Mouse (Mus musculus) adrenal gland, adult 2 months (tissue): ENCODE measurements at regions not wholly inside any gene's neighbourhood (a gene's known extent, or its start where the extent isn't known, plus 50 kb on each side); places are given as distances from the start of the nearest gene placed in this dataset.

ENCODE experiments used
- DNase-seq: peaks from one replicate; pipeline ENCODE4 v3.0.0; 2021

- DNase-seq, result no peak
Observed at GRCm38 (mm10) chr6:31165011-31165410, 206.1 kb upstream of the Klf14 start.

GRCm38 (mm10) chr6:31166347-31166746, 207.5 kb upstream of the Klf14 start:
- no peak for DNase-seq

- DNase-seq, result no peak
Observed at GRCm38 (mm10) chr6:31167732-31168131, 208.9 kb upstream of the Klf14 start.

- no peak for DNase-seq
Observed at GRCm38 (mm10) chr6:31168730-31169129, 209.9 kb upstream of the Klf14 start.

- DNase-seq, result no peak
Observed at GRCm38 (mm10) chr6:31169343-31169742, 210.5 kb upstream of the Klf14 start.

GRCm38 (mm10) chr6:31169868-31170600, 211.2 kb upstream of the Klf14 start:
- no peak for DNase-seq

- DNase-seq, result no peak
Observed at GRCm38 (mm10) chr6:31171831-31172569, 213.1 kb upstream of the Klf14 start.

- DNase-seq, result no peak
Observed at GRCm38 (mm10) chr6:31175769-31176168, 216.9 kb upstream of the Klf14 start.

GRCm38 (mm10) chr6:31176368-31176767, 217.5 kb upstream of the Klf14 start:
- DNase-seq, result no peak

GRCm38 (mm10) chr6:31176831-31177230, 218.0 kb upstream of the Klf14 start:
- DNase-seq, result no peak

- peak; percentile 83 for DNase-seq
Observed at GRCm38 (mm10) chr6:31178201-31178880, 219.5 kb upstream of the Klf14 start.

- DNase-seq, result no peak
Observed at GRCm38 (mm10) chr6:31182284-31182683, 216.3 kb upstream of the Mkln1 start.

GRCm38 (mm10) chr6:31183127-31183526, 215.4 kb upstream of the Mkln1 start:
- no peak for DNase-seq

- no peak for DNase-seq
Observed at GRCm38 (mm10) chr6:31184554-31184953, 214.0 kb upstream of the Mkln1 start.

- DNase-seq, result no peak
Observed at GRCm38 (mm10) chr6:31185151-31185550, 213.4 kb upstream of the Mkln1 start.

GRCm38 (mm10) chr6:31188066-31188465, 210.5 kb upstream of the Mkln1 start:
- DNase-seq, result no peak

- DNase-seq, result no peak
Observed at GRCm38 (mm10) chr6:31189060-31189459, 209.5 kb upstream of the Mkln1 start.

- no peak for DNase-seq
Observed at GRCm38 (mm10) chr6:31190070-31190469, 208.5 kb upstream of the Mkln1 start.

- no peak for DNase-seq
Observed at GRCm38 (mm10) chr6:31190628-31191373, 207.7 kb upstream of the Mkln1 start.

- DNase-seq, result no peak
Observed at GRCm38 (mm10) chr6:31191577-31191976, 207.0 kb upstream of the Mkln1 start.

- DNase-seq, result no peak
Observed at GRCm38 (mm10) chr6:31192197-31192596, 206.3 kb upstream of the Mkln1 start.

GRCm38 (mm10) chr6:31193202-31193601, 205.3 kb upstream of the Mkln1 start:
- no peak for DNase-seq
